Mouse (Mus musculus): ENCODE measurements around the gene Hist1h2bh.
A peak's percentile ranks its signal among the peaks of the same experiment; 100 is the strongest.

- no peak for TF ChIP-seq CTCF (IDR thresholded peaks at IDR 0.05; ENCODE audit: low read depth, low read length)
- TF ChIP-seq POLR2A (IDR thresholded peaks at IDR 0.05; ENCODE audit: insufficient read depth, low read length) = no peak
- 0 out of 2 replicates have a peak, but pooled peaks have one; percentile 33 for TF ChIP-seq EP300 (IDR thresholded peaks at IDR 0.05; ENCODE audit: insufficient read depth, low read depth, low read length)
Measured at GRCm38 (mm10) chr13:23500424-23501200, 42.6 kb downstream of the Hist1h2bh start.
